Mouse (Mus musculus) bone marrow macrophage, adult 2 months (primary cell): ENCODE measurements around the gene Atp6v1f.

Source experiments
- CTCF ChIP-seq: IDR thresholded peaks from 2 replicates; pipeline ENCODE4 v1.5.1; 2012; ENCODE audit warnings: low read depth, mild to moderate bottlenecking, low read length, moderate library complexity
- POLR2A ChIP-seq: IDR thresholded peaks from 2 replicates; pipeline ENCODE4 v1.6.1; 2012; ENCODE audit warnings: mild to moderate bottlenecking, low read depth, low read length, borderline replicate concordance

DNA sequence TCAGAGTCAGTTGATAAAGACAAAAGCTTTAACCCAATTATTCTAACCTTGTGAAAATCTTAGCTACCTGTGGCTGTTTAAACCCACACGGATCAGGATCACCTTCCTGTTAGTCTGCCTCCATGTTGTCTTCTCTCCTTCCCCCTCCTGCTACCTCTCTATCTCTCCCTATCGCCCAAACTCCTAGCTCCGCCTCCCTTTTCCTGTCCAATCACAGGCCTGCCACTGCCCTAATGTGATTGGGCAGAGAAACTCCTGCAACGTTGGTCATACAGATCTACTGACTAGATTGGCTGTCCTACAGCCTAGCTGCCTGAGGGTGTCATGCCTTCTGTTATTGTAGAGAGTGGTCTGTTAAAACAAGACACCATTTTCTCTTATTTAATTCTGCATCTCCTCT, 17.7 kb upstream of the Atp6v1f start:
- TF ChIP-seq CTCF (no peak), POLR2A (no peak)
